Mouse (Mus musculus): ENCODE data around the gene Tecr. TPM values are rescaled to one million over a fixed set of nuclear protein-coding genes. Genes with fewer than 3 reads are reported as not detected.
A peak's percentile ranks its signal among the peaks of the same experiment; 100 is the strongest.
"Not testable (repeated sequence)": the region's sequence is repeated elsewhere in the genome, so short reads cannot be mapped to it uniquely, and the experiment has no call there.

Gene Tecr
- polyA plus RNA-seq, 1 experiment: 406 TPM

DNA sequence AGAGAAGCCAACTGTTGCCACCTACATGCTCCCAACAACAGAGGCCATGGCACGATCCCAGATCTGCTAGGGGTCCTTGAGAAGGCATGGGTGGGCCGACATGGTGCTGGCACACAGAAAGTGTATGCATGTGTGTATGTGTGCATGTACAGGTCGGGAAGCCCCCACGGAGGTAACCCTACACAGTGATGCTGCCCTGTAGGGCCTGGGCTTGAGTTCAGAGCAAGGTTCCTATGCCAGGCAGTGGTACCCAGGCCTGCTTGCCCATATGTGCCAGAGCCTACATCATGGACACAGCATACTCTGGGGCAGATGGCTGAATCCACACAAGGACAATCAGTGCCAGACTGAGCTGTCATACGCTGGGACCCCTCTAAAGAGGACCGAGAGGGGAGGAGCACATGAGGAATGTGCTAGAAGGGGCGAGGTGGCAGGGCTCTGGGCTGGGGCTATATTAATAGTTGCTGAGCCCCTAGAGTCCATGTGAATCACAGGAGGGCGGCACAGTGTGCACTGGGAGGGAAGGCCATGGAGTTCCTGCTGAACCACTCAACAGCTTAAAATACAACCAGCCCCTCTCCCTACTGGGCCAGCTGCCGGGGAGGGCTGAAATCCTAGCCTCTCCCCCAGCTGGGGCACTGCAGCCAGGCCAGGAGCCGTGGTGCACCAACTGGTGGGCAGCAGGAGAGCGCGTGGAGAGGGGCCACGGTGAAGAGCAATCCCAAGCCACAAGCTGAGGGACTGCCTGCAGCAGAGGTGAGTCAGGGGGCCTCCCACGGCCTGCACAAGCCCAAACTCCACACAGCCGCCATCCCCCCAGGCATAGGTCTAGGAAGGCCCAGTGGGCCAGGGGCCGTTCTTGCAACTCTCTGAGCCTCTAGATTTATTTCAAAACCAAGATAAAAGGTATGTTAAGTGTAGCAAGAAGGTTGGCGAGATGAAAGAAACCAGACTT, 31.9 kb downstream of the Tecr start:
- Histone ChIP-seq H3K27me3 (replicated peaks) (no peaks in the 10 kb centered on the region), H3K36me3 (replicated peaks; ENCODE audit: low read length) (peaks cover 91% of the 10 kb centered on the region), H3K4me3 (replicated peaks) (no peak overlapping the region), H3K9me3 (no peaks in the 10 kb centered on the region), H3K4me1 (peaks cover 86% of the 10 kb centered on the region)
- TF ChIP-seq FLI1 (IDR thresholded peaks at IDR 0.05; ENCODE audit: low read length): no peak
- no peak for TF ChIP-seq GATA1 (IDR thresholded peaks at IDR 0.05; ENCODE audit: borderline replicate concordance, low read length)

GRCm38 (mm10) chr8:83574631-83575315, 33.0 kb downstream of the Tecr start:
- TF ChIP-seq FLI1 (IDR thresholded peaks at IDR 0.05; ENCODE audit: low read length) (no peak), GATA1 (IDR thresholded peaks at IDR 0.05; ENCODE audit: borderline replicate concordance, low read length) (no peak)
- Histone ChIP-seq H3K27me3 (replicated peaks) (no peaks in the 10 kb centered on the region), H3K4me3 (replicated peaks) (peak overlapping the region; percentile 46), H3K4me1 (peaks cover 89% of the 10 kb centered on the region), H3K36me3 (replicated peaks; ENCODE audit: low read length) (peaks cover 91% of the 10 kb centered on the region), H3K9me3 (no peaks in the 10 kb centered on the region)

DNA sequence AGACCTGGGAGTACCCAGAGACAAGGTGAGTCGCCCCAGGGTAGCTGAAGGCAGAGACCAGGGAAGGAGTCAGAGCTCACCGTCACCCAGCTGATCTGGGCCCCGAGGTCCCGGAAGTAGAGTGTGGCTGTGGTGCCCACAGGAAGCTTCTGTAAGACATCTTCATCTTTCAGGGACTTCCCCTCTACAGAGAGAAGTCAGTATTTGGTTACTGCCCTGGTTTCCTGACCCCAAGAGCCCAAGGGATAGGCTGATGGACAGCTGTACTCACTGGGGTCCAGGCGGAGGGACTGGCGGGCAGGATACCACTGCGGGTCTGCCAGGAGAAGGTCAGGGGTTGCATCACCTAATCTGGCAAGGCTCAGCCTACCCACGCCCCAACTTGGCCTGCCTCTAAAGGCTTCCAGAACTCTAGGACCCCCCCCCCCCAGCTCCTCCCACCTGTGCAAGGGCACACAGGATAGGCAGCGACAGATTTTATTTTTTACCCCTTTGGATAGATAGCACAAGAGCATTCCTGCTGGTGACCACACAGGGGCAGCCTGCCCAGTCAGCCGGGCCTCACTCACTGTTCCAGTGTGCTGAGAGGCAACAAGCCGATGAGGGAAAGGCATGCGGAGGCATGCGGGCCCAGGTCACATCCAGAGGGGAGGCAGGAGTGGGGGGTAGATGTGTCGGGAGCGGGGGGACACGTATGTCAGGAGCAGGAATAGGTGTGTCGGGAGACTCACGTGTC, 34.5 kb downstream of the Tecr start:
- no peaks in the 10 kb centered on the region for H3K27me3 ChIP-seq (replicated peaks)
- peaks cover 96% of the 10 kb centered on the region for H3K4me1 ChIP-seq
- no peaks in the 10 kb centered on the region for H3K9me3 ChIP-seq
- TF ChIP-seq GATA1 (IDR thresholded peaks at IDR 0.05; ENCODE audit: borderline replicate concordance, low read length) (no peak), FLI1 (IDR thresholded peaks at IDR 0.05; ENCODE audit: low read length) (no peak; the same call in 1 of the 2 replicates)
- H3K4me3 ChIP-seq (replicated peaks): peak overlapping the region; percentile 84
- peaks cover 90% of the 10 kb centered on the region for H3K36me3 ChIP-seq (replicated peaks; ENCODE audit: low read length)

DNA sequence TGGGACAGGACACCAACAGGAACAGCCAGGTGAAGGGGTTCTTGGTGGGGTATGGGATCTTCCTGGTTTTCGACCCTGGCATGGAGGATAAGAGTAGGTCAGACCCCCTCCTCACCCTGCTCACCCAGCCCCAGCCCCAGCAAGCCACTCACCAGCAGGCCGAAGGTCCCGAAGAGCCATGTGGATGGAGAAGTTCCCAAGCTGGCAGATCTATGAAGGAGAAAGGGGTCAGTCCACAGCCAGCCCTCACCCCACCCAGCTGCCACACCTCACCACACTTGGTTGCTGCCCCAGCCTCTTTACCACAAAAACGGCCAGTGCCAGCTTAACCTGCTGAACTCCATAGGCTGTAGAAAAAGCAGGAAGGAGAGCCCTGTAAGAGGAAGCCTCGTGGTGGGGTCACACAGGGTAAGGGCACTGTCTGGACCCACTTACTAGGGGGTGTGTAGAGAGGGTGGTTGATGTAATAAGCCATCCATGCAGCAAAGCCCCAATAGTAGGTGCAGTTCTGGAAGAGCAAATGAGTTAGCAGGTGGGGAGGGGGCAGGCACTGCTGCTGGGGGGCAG, 35.4 kb downstream of the Tecr start:
- no peaks in the 10 kb centered on the region for H3K27me3 ChIP-seq (replicated peaks)
- peaks cover 97% of the 10 kb centered on the region for H3K4me1 ChIP-seq
- peaks cover 85% of the 10 kb centered on the region for H3K36me3 ChIP-seq (replicated peaks; ENCODE audit: low read length)
- no peaks in the 10 kb centered on the region for H3K9me3 ChIP-seq
- no peak overlapping the region for H3K4me3 ChIP-seq (replicated peaks)
- TF ChIP-seq FLI1 (IDR thresholded peaks at IDR 0.05; ENCODE audit: low read length) (no peak), GATA1 (IDR thresholded peaks at IDR 0.05; ENCODE audit: borderline replicate concordance, low read length) (no peak)

DNA sequence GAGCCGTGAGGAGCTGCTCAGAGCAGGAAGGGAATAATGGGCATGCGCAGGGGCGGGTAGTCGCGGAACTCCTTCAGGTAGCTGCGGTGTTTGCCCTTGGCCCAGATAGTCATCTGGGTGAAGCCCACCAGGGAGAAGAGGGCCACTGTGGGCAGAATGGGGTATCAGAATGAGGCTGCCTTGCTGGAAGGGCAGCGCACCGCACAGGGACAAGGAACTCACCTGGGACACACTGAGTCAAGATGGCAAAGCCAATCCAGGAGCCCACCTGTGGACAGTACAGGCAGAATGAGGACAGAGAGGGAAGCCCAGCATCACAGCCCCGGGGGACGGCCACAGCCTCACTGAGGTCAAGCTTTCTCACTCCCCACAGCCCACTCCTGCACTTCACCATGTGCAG, 36.0 kb downstream of the Tecr start:
- Histone ChIP-seq H3K4me1 (peaks cover 94% of the 10 kb centered on the region), H3K27me3 (replicated peaks) (no peaks in the 10 kb centered on the region), H3K4me3 (replicated peaks) (no peak overlapping the region), H3K9me3 (no peaks in the 10 kb centered on the region), H3K36me3 (replicated peaks; ENCODE audit: low read length) (peaks cover 79% of the 10 kb centered on the region)
- TF ChIP-seq FLI1 (IDR thresholded peaks at IDR 0.05; ENCODE audit: low read length) (no peak), GATA1 (IDR thresholded peaks at IDR 0.05; ENCODE audit: borderline replicate concordance, low read length) (no peak)

DNA sequence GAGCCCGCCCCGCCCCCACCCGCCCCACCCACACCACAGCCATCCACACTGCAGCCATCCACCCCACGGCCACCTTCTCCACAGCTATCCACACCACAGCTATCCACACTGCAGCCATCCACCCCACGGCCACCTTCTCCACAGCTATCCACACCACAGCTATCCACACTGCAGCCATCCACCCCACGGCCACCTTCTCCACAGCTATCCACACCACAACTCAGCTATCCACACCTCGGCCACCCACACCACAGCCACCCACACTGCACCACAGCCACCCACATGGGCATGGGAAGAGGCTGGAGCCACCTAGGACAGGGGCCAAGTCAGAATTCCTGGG, 36.8 kb downstream of the Tecr start:
- not testable (repeated sequence) for H3K4me3 ChIP-seq (replicated peaks); H3K9me3 ChIP-seq; H3K27me3 ChIP-seq (replicated peaks)
- Histone ChIP-seq H3K36me3 (replicated peaks; ENCODE audit: low read length) (peaks cover 71% of the 10 kb centered on the region), H3K4me1 (peaks cover 86% of the 10 kb centered on the region)

DNA sequence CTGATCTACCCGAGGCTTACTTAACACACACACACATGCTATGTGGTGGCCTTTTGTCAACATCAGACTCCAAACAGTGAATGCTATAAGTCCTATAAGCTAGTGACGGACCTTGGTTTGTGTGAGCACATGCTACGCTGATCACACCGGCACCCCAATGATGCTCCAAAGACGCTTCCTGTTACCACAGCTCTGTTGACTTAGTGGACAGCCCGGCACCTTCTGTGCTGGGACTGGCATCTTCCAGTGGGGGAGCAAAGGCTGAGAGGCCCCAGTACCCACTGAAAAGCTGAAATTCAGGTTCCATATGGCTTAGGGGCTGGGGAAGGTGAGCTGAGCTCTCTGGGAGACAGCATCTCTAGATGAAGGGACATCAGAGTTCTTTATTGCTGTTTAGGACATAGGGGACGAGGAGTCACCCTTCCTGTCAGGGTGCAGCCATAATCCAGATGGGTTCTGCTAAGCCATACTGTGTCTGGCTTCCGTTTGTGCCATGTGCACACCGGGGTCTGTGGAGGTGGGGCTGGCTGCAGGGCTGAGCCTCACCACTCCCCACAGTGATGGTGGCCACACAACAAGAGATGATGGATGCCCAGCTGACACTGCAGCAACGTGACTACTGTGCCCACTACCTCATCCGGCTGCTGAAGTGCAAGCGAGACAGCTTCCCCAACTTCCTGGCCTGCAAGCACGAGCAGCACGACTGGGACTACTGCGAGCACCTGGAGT, 37.3 kb downstream of the Tecr start:
- no peaks in the 10 kb centered on the region for H3K9me3 ChIP-seq
- TF ChIP-seq FLI1 (IDR thresholded peaks at IDR 0.05; ENCODE audit: low read length) (no peak), GATA1 (IDR thresholded peaks at IDR 0.05; ENCODE audit: borderline replicate concordance, low read length) (no peak)
- peaks cover 66% of the 10 kb centered on the region for H3K36me3 ChIP-seq (replicated peaks; ENCODE audit: low read length)
- peak overlapping the region; percentile 47 for H3K4me3 ChIP-seq (replicated peaks)
- H3K27me3 ChIP-seq (replicated peaks): no peaks in the 10 kb centered on the region
- H3K4me1 ChIP-seq: peaks cover 81% of the 10 kb centered on the region

DNA sequence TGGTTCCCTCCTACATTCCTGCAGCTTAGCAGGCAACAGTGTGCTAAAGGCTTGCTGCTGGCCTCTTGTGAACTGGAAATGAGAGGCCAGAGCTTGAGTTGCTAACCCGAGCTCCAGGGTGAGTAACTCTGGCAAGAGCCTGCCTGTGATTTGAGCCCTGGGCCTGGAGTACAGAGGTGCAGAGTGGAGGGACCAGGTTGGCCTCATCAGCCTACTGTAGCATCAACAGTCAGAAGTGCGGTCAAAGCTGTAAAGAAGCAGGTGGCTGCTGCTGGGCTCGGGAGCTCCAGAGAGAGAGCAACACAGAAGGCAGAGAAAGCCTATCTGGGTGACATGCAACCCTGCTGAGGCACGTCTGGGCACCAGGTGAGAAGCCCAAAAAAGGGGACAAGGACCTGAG, 38.6 kb downstream of the Tecr start:
- Histone ChIP-seq H3K27me3 (replicated peaks) (no peaks in the 10 kb centered on the region), H3K36me3 (replicated peaks; ENCODE audit: low read length) (peaks cover 53% of the 10 kb centered on the region)

DNA sequence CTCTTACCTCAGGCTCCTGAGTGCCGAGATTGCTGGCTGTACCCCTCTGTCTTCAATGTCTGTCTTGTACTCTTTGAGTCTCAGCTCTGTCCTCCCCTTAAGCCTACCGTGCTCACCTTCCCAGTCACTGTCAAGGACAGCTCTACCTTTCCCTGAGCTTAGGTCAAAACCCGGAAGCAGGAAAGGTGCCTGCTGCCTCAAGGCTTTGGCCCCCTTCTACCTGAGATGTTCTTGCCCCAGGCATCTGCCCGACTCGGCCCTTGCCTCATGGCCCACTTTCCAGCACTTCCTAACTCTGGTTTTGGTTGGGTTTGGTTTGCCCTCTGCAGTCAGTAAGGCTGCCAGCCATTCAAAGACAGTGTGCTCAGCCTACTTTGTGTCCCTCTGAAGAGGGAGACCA, 39.0 kb downstream of the Tecr start:
- Histone ChIP-seq H3K4me1 (peaks cover 70% of the 10 kb centered on the region), H3K9me3 (no peaks in the 10 kb centered on the region), H3K4me3 (replicated peaks) (no peak overlapping the region), H3K27me3 (replicated peaks) (no peaks in the 10 kb centered on the region), H3K36me3 (replicated peaks; ENCODE audit: low read length) (peaks cover 49% of the 10 kb centered on the region)
- no peak for TF ChIP-seq GATA1 (IDR thresholded peaks at IDR 0.05; ENCODE audit: borderline replicate concordance, low read length)
- TF ChIP-seq FLI1 (IDR thresholded peaks at IDR 0.05; ENCODE audit: low read length): no peak

More for the DNA sequence above, 38.6 kb downstream of the Tecr start:
- no peak for TF ChIP-seq FLI1 (IDR thresholded peaks at IDR 0.05; ENCODE audit: low read length)
- no peak for TF ChIP-seq GATA1 (IDR thresholded peaks at IDR 0.05; ENCODE audit: borderline replicate concordance, low read length)
- Histone ChIP-seq H3K4me1 (peaks cover 72% of the 10 kb centered on the region), H3K9me3 (no peaks in the 10 kb centered on the region), H3K4me3 (replicated peaks) (no peak overlapping the region)
